Mouse (Mus musculus) B cell, adult 2 months (primary cell): ENCODE data around the gene Gm10570.

ENCODE experiments used
- DNase-seq, 2 experiments: peaks; one replicate each; pipeline ENCODE4 v3.0.0; 2022

The Gm10570 gene

DNA sequence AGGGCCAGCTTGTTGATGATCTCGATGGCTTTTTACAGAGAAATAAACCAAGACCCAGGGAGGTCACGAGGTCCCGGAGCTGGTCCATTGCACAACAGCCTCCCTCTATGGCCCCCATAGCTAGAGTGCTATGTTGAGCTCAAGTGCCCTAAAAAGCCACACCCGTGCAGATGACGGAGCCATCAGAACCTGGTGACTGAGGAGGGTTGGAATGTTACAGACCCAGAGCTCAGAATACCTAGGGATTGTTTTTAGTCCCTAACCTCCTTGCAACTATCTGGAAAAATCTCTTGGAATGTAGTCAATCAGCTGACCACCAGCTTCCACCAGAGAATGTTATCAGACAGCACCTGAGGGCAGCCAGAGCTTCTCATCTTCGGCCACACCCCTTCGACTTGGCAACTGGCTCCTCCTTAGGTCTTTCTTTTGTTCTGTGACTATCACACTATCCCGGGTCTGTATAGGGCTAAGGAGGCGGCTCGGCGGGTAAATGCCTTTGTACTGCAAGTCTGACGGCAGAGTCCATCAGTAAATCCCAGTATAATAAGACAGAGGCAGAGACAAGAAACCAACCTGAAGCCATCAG lies 6.1 kb downstream of the Gm10570 start:
- no peak for DNase-seq

DNA sequence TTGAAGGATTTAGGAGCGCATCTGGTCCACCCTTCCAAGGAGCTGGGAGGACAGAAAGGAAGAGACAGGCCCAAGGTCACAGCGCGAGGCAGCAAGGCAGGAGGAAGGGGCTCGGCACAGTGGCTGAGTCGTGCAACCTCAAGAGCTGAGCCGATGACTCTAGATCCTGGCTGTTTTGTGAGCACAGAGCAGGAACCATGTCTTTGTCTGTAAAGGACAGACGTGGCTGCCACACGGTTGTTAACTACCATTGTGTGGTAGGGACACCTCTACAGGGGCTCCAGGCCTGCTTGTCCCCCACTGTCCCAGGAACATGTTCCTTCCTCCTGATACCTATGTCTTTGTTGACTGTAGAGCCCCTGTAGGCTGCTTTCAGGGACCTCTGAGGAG lies 8.8 kb downstream of the Gm10570 start:
- no peak for DNase-seq

DNA sequence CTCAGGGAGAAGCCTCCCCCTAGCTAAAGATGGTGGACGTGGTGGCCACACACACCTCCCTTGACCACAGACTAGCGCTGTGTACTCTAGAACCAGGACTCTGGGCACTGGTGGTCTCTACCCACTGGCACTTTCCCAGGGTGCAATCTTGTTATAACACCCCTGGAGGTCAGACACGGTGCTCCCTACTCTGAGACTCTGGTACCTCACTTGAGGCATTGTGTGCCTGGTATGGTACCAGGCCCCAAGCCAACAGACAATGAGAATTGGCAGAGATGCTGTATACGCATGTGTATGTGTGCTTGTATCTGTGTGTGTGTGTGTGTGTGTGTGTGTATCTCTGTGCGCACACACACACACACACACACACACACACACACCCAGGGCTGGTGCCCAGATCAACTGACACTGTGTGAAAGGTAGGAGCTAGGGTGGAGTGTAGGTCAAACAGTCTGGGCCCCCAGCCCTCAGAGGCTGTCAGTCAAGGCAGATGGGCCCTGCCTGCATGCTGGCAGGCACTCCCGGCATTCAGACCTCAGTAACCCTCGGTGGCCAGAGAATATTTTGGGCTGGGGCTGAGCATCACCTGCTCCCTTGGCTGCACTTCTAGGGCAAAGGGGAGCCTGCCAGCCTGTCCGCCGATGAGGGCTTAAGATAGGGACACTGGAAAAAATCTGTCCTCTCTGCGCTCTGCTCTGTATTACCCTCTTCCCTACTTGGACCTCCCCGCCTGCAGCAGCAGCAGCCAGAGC lies 9.4 kb downstream of the Gm10570 start:
- DNase-seq = no peak

DNA sequence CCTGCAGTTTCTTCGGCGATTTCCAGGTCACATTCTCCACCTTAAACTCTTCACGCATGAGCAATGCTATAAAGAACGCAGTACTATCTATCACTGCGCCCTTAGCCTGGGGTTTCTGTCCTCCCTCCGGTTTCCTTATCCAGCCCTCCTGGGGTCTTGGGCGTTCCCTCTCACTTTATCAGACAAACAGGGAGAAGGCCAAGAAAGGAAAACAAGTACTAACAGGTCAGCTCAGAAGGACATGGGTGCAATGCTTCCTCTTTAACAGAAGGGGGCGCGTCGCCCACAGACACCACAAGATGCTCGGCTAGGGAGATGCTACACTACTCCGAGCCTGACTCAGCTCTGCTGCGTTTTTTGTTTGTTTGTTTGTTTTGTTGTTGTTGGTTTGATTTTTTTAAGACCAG lies 11.3 kb downstream of the Gm10570 start:
- DNase-seq = peak; percentile 10 to 15

DNA sequence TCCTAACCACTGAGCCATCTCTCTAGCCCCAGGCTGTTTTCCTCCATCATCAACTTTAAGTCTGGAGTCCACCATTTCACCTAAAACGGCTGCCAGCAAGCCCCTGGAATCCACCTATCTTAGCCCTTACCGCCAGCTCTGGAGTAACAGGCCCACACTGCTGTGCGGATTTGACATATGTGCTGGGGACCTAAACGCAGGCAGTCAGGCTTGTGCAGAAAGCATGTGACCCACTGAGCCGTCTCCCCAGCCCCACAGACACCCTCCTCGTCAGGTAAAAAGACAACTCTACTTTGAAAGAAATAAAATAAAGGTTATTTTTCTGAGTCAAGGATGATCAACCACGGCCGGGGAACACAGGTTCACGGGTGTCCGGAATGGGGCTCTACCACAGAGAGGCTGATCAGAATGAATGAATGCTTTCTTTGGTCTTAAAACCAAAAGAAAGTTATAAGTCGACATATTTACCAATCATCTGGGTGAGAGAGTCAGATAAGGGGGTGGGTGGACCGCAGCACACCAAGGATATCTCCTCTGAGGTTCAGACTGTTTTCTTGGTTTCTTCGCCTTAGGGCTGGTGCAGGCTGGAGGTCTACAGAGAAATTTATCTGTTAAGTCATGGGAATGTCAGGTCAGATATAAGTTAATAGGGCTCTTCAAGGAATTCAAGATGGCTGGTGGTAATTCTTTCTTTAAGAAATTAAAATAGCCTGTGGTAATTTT lies 12.1 kb downstream of the Gm10570 start:
- no peak for DNase-seq

DNA sequence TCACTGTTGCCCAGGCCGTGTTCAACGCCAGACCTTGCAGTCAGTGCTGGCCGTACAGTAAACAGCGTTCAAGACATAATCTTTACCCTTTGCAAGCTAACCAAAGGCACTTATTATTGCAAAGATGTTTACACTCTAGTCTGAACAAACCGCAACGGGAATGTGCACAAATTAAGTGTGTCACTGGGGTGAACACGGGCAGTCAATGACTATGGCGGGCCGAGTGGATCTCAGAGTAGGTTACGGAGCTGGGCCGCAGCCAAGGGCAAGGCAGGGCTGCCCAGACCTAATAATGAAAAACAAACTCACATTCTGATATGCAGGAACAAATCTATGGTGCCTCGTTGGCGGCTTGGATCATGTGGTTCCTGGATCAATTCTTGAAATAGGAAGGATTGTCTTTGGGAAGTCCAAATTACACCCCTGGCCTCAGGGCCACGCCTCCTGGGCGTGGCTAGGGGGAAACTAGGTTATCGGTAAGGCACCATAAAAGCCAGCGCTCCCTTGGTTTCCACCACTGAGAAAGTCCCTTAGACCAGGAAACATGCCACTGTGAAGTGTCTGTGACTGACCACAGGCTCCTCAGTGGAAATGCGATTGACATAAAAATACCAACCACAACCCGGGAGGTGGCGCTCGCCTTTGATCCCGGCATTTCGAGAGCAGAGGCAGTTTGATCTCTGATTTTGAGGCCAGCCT lies 13.3 kb downstream of the Gm10570 start:
- DNase-seq = no peak

DNA sequence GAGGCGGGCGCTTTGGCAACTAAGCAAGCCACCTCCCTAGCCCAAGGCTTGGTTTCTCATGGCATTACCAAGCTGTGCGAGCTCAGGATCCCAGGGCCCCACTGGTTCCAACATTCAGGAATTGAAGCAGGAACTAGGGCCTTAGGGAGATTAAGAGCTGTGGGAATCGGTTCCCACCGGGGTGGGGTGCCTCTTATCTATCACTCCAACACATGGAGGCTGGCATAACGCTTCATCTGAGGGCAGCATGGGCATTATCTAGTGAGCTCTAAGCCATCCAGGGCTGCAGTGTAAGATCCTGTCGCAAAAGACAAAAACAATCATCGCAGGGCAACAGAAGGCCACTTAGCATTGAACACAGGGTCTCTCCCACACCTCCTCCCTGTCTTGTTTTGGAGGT lies 14.0 kb downstream of the Gm10570 start:
- no peak for DNase-seq

DNA sequence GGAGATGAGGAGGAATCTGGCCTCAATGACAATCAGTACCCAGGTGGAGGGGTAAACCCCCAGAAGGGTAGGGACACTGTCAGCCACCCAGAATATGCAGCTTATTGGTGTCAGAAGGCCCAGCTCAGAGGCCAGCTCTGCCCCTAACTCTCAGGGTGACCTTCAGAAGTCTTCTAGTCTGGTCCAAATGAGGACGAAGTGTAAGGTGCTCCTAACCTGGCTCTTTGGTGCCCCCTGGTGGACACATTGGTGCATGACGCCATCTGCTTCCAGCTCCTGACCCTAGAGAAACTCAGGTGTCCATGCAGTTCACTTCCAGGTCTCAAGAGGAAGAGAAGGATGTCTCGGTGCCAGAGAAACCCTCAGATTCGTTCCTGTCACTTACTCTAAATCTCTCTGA lies 16.2 kb downstream of the Gm10570 start:
- peak; percentile 80 to 83 for DNase-seq

DNA sequence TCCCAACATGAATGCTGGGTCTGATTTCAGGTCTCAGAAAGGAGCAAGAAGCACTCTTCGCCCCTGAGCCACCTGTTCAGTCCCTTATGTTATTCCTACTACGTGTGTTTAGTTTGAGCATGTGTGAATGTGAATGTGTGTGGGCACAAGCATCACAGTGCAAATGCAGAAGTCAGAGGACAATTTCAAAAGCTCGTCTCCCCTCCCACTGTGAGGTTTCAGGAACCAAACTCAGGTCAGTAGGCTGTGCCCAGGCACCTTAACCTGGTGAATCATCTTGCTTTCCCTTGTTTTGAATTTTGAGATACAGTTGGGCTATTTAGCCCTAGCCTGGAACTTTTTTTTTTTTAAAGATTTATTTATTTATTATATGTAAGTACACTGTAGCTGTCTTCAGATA lies 18.6 kb downstream of the Gm10570 start:
- no peak for DNase-seq

DNA sequence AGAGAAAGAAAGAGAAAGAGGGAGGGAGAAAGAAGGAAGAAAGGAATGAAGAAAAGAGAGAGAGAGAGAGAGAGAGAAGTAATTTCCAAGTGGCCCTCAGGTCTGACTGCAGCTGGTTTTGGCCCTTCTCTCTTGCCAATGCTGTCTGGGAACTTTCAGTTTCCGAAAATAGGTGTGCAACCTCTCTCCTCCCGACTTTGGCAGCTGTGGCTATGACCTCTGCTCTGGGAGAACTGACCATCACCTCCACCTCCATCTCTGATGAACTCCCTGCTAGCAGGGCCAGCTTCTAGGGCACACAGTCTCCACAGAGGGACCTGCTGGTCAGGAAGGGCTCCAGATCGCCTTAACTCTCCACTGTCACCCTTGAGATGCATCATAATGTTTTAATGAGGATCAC lies 21.9 kb downstream of the Gm10570 start:
- no peak for DNase-seq

DNA sequence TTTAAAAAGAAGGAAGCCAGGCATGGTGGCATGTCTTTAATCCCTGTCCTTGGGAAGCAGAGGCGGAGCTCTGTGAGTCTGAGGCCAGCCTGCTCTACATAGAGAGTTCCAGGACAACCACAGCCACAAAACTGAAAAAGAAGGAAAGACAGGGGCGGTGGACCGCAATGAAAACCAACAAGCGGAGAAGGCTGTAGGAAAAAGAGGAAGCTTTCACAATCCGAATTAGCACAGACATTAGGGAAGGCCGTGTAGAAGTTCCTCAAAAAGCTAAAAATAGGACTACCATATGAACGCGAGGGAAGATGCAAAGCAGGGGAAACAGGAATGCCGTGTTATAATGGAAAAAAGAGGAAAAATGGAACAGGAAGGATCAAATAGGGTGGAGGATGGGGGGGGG lies 24.6 kb downstream of the Gm10570 start:
- DNase-seq = no peak

DNA sequence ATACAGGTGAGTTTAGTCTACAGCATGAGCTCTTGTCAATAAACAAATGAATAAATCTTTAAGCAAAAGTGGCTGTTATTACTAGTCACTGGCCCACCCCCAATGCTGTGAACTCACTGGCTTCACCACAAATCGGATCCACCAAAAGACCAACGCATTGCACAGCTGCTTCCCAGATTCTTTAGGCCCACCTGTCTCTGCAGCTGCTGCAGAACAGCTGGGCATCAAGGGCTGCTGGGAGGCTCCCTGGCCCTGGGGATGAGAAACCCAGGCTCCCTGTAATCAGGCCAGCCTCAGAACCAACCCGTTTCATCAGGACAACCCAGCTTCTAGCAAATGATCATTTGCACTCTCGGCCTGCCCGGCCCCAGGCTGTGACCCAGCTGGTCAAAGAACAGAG lies 25.6 kb downstream of the Gm10570 start:
- DNase-seq = no peak

DNA sequence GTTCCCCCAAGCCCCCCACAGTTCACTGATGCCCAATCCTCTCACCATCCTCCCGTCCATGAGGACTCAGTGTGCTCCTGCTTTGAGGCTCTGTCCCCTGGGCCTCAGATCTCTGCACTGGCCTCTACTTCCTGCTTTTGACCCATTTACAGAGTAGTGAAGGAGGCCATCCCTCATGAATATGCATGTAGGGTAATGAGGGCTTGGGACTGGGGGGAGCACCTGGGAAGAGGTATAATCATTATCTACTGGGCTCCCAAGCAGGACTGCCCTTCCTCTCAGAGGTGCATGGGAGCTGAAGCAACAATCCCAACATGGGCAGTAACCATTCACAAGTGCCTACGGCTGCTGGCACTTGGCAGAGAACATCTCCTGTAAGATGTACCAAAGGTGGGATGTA lies 29.4 kb downstream of the Gm10570 start, which contains the start of gene Serinc2:
Gene Serinc2, minus strand, starts transcription at position 101 of the 400 bp plus-strand sequence.
- DNase-seq = no peak

DNA sequence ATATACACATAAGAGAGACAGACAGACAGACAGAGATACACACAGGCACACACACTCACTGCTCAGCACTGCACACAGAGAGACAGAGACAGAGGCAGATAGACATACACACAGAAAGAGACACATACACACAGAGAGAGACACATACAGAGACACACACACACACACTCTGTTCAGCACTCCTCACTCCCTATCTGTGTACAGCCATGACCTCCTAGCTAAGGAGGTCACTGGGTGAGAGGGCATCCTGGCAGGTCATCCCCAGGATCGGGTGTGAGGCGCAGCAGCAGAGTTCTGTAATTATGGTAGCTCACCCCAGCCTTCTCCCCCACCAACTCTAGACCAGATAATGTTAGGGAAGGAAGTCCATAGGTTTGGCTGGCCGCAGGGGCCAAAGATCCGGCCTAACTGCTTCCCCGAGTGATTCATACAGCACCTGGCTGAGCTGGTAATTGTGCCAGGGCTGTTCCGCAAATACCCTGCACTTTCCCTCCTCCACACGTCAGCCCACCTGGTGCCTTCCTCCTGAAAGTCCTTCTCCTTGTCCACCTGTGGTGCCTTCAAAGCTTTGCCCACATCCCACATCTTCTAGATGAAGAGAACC lies 31.8 kb downstream of the Gm10570 start:
- DNase-seq = no peak

DNA sequence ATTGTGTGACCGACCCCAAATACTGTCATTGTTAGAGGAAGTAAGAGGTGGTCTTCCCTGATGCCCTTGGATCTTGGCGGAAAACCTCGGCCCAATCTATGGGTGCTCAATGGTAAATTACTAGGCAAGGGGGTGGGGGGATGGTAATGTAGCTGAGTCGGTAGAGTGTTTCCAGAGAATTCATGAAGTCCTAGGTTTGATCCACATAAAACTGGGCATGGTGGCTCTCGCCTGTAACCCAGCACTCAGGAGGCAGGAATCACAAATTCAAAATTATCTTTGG lies 32.7 kb downstream of the Gm10570 start:
- no peak for DNase-seq

DNA sequence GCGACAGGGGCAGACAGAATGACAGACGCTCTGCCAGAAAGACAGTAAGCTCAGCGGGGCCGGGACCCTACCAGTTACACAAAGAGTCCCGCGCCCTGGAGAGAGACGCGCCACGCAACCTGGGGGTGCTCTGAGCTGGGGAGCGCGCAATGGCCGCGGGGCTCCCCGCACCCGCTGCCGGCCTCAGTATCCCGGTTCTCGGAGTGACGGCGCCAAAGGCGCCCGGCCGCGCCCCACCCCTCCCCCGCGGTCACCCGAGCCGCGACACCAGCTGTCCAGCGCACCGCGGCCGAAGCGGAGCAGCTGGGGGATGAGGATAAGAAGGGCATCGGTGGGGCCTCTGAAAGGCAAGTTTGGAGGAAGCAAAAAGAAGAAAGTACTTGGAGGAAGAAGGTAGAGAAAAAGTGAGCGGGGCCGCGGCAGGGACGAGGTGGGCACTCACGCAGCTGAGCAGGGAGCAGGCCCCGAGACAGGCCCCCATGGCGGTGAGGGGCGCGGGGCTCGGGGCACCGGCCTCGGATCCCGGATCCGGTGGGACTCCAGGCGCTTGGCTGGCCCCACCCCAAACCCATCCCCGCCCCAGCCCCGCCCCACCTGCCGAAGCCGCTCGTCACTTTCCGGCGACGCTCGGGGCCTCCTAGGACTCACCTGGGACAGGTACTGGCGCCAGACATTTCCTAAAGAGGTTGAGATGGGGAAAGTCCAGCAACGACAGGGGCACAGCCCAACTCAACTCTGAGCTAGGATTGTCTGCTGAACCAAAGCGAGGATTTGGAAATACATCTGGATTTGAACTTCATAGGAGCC lies 33.3 kb downstream of the Gm10570 start:
- no peak for DNase-seq

DNA sequence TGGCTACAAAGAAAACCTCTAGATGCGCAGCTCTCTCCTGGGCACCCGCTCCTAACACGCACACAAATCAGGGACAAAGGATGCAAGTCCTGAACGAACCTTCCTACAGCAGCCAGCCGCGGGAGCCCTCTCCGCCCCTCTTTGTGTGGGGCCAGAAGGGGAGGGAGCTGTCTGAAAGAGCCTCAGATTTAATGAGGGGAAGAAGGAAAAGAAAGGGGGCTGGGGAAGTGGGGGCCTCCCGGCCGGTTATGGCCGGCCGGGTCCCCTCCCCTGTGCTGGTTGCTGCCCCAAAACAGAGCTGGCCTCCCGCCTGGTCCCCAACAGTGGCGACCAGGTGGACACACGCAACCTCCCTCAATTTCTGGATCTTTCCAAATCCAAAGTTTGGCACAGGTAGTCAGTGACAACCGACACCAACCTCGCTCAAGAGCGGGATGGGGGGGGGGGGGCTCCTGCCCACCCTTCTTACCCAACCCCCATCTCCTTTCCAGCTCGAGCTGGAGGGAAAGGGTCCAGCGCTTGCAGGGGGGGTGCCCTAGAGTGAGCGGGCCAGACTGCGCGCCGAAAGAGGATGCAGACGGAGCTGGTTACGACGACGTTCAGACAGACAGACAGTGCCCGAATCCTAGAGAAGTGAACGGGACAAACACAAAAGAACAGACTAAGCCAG lies 34.0 kb downstream of the Gm10570 start:
- DNase-seq = no peak

DNA sequence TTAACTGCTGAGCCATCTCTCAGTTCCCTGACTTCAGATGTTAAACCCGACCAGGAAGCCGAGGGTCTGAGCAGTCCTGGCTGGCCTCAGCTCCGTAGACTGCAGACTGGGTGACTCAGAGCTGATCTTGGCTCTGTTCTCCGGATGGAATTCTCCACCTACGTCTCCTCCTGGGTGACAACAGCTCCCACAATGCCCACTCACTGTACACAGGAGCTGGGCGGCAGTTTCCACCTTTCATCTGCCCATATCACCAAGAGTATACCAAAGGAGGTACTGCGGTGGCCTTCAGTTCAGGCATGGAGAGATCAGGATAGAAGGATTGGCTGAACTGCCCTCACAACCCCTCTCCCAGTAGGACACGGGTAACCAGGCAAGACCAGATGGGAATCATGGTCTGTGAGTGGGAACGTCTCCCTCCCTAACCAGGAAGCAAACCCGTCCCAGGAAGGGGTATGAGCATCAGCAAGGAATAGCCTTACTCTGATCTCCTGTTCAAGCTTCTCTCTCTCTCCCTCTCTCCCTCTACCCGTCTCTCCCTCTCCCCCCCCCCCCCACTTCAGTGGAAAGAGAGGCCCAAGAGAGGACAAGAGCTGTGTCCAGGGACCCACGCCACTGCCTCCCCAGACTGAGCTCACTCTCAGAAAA lies 34.7 kb downstream of the Gm10570 start:
- no peak for DNase-seq

DNA sequence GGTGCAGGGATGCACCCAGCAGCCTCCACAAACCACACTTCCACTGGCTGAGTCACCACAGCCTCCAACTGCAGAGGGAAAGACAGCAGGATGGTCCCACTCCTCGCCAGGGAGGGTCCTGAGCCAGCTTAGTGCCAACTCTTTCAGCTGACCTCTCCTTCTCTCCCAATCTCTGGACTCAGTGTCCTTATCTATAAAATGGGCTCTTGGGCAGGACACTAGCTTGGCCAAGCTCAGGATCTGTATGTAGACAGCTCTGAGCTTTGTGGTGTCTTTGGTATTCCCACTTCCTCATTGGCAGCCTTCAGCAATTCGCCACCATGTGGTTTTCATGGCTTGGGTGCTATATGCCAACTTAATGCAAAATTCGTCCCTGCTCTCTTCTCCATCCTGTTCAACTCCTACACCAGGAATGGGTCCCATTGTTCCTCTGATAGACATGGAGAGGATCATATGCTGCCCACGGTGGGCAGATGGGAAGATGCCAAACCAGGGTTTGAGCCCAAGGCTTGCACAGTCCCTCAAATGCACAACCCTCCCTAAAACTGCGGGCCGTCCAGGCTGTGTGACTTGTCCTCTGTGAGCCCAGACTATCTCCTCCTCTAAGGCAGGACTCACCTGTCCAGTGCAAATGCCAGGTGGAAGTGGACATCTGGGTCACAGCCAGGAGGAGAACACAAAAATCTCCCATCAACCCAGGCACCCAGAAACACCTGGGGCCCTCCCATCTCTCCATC lies 37.7 kb downstream of the Gm10570 start:
- no peak for DNase-seq

DNA sequence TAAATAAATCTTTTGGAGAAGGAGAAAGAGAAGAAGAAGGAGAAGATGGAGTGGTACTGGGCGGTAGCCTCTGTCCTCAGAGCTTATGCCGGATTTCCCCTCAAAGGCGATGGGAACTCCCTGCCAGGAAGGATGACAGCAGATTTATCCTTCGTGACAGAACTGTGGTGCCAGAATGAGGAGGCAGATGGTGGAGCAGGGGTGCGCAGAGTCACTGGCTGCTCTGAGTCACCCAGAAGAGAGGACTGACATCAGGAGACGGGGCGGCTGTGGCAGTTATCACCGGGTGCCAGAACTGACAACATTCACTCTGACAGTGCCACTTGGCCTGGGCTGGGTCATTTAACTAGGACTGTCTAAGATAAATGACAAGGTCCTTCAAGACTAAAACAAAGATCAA lies 38.4 kb downstream of the Gm10570 start:
- no peak for DNase-seq

DNA sequence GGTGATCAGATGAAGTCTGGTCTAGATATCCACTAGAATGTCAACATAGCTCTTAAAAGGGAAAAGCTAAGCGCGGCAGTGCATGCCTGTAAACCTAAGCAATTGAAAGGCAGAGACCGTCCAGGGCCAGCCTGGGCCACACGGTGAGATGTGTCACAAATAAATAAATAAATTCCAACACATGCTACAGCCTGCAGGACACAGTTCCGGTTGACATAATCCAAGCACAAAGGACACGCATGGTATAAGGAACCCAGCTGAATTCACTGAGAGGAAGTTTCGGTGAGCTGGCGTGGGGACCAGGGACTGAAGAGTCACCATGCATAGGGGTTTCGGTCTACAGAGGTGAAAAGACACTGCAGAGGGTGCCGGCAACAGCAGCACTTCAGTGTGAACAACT lies 39.7 kb downstream of the Gm10570 start:
- DNase-seq = no peak
